Mouse (Mus musculus): ENCODE data around the gene Hoxd1.

The Hoxd1 gene

GRCm38 (mm10) chr2:74732513-74733316 lies 30.1 kb upstream of the Hoxd1 start:
- no peak for DNase-seq (ENCODE audit: low spot score)

GRCm38 (mm10) chr2:74733317-74733661 lies 29.5 kb upstream of the Hoxd1 start:
- DNase-seq (ENCODE audit: low spot score), result no peak

- DNase-seq (ENCODE audit: low spot score), result no peak
Measured at GRCm38 (mm10) chr2:74733765-74734164, 29.0 kb upstream of the Hoxd1 start.

- DNase-seq (ENCODE audit: low spot score), result no peak
Measured at GRCm38 (mm10) chr2:74734451-74734850, 28.3 kb upstream of the Hoxd1 start.

GRCm38 (mm10) chr2:74734996-74735811 lies 27.6 kb upstream of the Hoxd1 start:
- no peak for DNase-seq (ENCODE audit: low spot score)

- DNase-seq (ENCODE audit: low spot score), result no peak
Measured at GRCm38 (mm10) chr2:74735851-74736687, 26.7 kb upstream of the Hoxd1 start.

- no peak for DNase-seq (ENCODE audit: low spot score)
Measured at GRCm38 (mm10) chr2:74736688-74737577, 25.8 kb upstream of the Hoxd1 start.

GRCm38 (mm10) chr2:74737578-74738070 lies 25.2 kb upstream of the Hoxd1 start:
- DNase-seq (ENCODE audit: low spot score), result no peak

- DNase-seq (ENCODE audit: low spot score), result no peak
Measured at GRCm38 (mm10) chr2:74738623-74739475, 23.9 kb upstream of the Hoxd1 start.

- no peak for DNase-seq (ENCODE audit: low spot score)
Measured at GRCm38 (mm10) chr2:74739476-74739800, 23.3 kb upstream of the Hoxd1 start.

GRCm38 (mm10) chr2:74739869-74740268 lies 22.9 kb upstream of the Hoxd1 start:
- no peak for DNase-seq (ENCODE audit: low spot score)

GRCm38 (mm10) chr2:74740311-74741091 lies 22.3 kb upstream of the Hoxd1 start:
- DNase-seq (ENCODE audit: low spot score), result no peak

GRCm38 (mm10) chr2:74741252-74741978 lies 21.4 kb upstream of the Hoxd1 start:
- no peak for DNase-seq (ENCODE audit: low spot score)

- no peak for DNase-seq (ENCODE audit: low spot score)
Measured at GRCm38 (mm10) chr2:74741979-74742277, 20.9 kb upstream of the Hoxd1 start.

- no peak for DNase-seq (ENCODE audit: low spot score)
Measured at GRCm38 (mm10) chr2:74745540-74746297, 17.1 kb upstream of the Hoxd1 start.

- DNase-seq (ENCODE audit: low spot score), result no peak
Measured at GRCm38 (mm10) chr2:74746298-74746921, 16.4 kb upstream of the Hoxd1 start.

GRCm38 (mm10) chr2:74747006-74747405 lies 15.8 kb upstream of the Hoxd1 start:
- no peak for DNase-seq (ENCODE audit: low spot score)

- DNase-seq (ENCODE audit: low spot score), result no peak
Measured at GRCm38 (mm10) chr2:74747661-74748141, 15.1 kb upstream of the Hoxd1 start.
